Mouse (Mus musculus): Measurements from ENCODE around the gene Acss1.

GRCm38 (mm10) chr2:150655290-150655689, 13.0 kb downstream of the Acss1 start:
- TF ChIP-seq GATA1 (IDR thresholded peaks at IDR 0.05; ENCODE audit: borderline replicate concordance, low read length) (no peak), FLI1 (IDR thresholded peaks at IDR 0.05; ENCODE audit: low read length) (no peak)

Measured in megakaryocyte, embryonic 14.5 days (primary cell).